Mouse (Mus musculus) embryonic facial prominence, embryonic 14.5 days (tissue): ENCODE measurements at regions not wholly inside any gene's neighbourhood (a gene's known extent, or its start where the extent isn't known, plus 50 kb on each side); places are given as distances from the start of the nearest gene placed in this dataset.

Experiments used
- ATAC-seq: fragments of 200-750 bp; cut with Nextera tagmentation; 2 replicates; pipeline ENCODE4 v1.8.0; 2017; ENCODE audit warnings: low read depth, moderate number of reproducible peaks, moderate TSS enrichment
- DNase-seq: peaks from one replicate; pipeline ENCODE4 v3.0.0-alpha.2; 2015; ENCODE audit warnings: low spot score
- H3K27ac ChIP-seq: fragments of 300-500 bp; sonication (generic); replicated peaks from 2 replicates; pipeline ENCODE4 v1.5.1; 2014; ENCODE audit warnings: low read depth, mild to moderate bottlenecking, low read length, moderate library complexity
- H3K27me3 ChIP-seq: fragments of 300-500 bp; sonication (generic); replicated peaks from 2 replicates; pipeline ENCODE4 v1.6.1; 2014; ENCODE audit warnings: low read length; ENCODE audit not compliant: control insufficient read depth, insufficient read depth
- H3K36me3 ChIP-seq: fragments of 300-500 bp; sonication (generic); 2 replicates; pipeline ENCODE4 v1.6.1; 2014; ENCODE audit warnings: low read length, mixed read lengths; ENCODE audit not compliant: control insufficient read depth, insufficient read depth
- H3K4me1 ChIP-seq: fragments of 300-500 bp; sonication (generic); 2 replicates; pipeline ENCODE4 v1.6.1; 2014; ENCODE audit warnings: antibody characterized with exemption, low read length; ENCODE audit not compliant: control insufficient read depth, insufficient read depth
- H3K4me2 ChIP-seq: fragments of 300-500 bp; sonication (generic); 2 replicates; pipeline ENCODE4 v1.6.1; 2014; ENCODE audit warnings: low read depth, mild to moderate bottlenecking, low read length, moderate library complexity, mixed read lengths
- H3K4me3 ChIP-seq: fragments of 300-500 bp; sonication (generic); 2 replicates; pipeline ENCODE4 v1.5.1; 2014; ENCODE audit warnings: low read depth, mild to moderate bottlenecking, low read length
- H3K9ac ChIP-seq: fragments of 300-500 bp; sonication (generic); 2 replicates; pipeline ENCODE4 v1.6.1; 2014; ENCODE audit warnings: low read depth, mild to moderate bottlenecking, low read length, moderate library complexity, mixed read lengths
- H3K9me3 ChIP-seq: fragments of 300-500 bp; sonication (generic); 2 replicates; pipeline ENCODE4 v1.6.1; 2016; ENCODE audit warnings: low read length; ENCODE audit not compliant: control insufficient read depth
- WGBS: fragments of 180-500 bp; shearing (Covaris S2); extraction: QIAGEN DNeasy Blood & Tissue Kit; methylation state at CpG from one replicate; pipeline ENCODE4 v1.1.7; 2014; 5-methylcytosine and 5-hydroxymethylcytosine counted together

DNA sequence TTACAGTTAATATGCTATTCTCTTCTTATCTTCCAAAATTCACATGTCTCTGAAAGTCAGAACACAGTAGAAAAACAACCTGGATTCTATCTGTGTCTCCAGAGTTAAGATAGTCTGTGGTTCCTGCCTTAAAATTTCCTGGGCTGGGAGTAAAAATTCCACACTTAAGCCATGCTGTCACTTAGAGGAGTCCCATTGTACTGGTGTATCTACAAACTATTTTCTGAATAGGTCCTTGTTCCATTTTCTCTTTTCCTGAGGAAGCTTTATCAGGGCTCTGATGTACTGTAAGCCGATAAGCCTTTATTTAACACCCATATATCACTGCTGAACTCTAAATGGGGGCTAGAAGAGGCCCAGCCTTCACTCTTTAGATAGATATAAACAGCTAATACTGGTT lies 1171.1 kb downstream of the Efnb2 start:
- Histone ChIP-seq H3K36me3 (no peaks in the 10 kb centered on the region), H3K4me2 (no peak overlapping the region), H3K9ac (no peak overlapping the region), H3K27me3 (no peaks in the 10 kb centered on the region), H3K4me1 (no peaks in the 10 kb centered on the region), H3K27ac (no peak overlapping the region), H3K9me3 (no peaks in the 10 kb centered on the region), H3K4me3 (no peak overlapping the region)
- 66% methylated on average over 1 of the region's 1 CpGs for WGBS
- no peak for ATAC-seq
- no peak for DNase-seq

DNA sequence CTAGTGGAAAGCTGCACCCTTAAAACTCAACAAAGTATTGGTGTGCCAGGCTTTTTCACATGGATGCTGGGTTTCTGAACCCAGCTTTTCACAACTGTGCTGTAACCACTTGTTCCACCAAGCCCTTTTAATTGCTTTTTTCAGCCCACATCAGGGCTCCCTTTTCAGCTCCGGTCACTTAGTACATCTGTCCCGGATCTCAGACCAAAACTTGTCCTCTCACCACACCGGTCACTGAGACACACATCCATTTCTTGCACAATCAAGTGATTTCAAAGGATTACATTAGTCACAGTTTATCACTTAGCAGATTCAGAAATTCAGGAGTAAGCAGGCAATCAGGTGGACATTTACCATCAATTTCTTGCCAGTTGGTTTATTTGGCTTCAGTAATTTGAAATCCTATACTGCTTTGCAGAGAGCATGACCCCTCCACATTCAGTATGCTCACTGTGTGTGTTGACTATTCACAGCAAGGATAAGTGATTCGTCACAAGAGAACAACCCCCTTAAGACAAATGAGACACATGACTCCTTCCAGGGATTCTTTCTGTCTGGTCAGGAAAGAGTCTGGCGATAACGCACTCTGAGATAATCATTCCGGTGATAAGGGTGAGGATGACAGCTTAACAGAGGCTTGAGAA lies 1188.8 kb downstream of the Efnb2 start:
- H3K9me3 ChIP-seq = no peaks in the 10 kb centered on the region

DNA sequence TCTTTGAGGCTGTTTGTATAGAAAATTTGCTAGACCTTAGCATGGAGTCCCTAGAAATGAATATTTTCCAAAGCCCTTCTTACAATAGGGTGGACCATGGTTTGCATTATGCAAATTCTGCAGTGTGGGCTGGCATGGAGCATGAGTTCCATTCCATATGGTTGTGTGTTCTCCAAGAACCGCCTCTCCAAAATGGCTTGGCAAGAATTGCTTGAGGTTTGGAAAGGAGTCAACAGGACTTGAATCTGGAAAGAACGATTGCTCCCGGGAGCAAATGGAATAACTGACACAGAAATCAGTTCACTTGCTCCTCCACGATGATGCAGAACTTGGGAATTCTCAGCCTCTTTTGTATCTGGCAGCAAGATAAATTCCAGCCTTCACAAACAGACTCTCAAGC lies 1191.8 kb downstream of the Efnb2 start:
- H3K36me3 ChIP-seq = no peaks in the 10 kb centered on the region
- no peak overlapping the region for H3K4me3 ChIP-seq
- H3K9ac ChIP-seq = no peak overlapping the region
- no peaks in the 10 kb centered on the region for H3K27me3 ChIP-seq
- ATAC-seq (no peak), DNase-seq (peak; percentile 89)
- H3K4me1 ChIP-seq = no peaks in the 10 kb centered on the region
- H3K4me2 ChIP-seq = no peak overlapping the region
- no peaks in the 10 kb centered on the region for H3K9me3 ChIP-seq
- WGBS = 54% methylated on average over 4 of the region's 4 CpGs
- 0 out of 2 replicates have a peak overlapping the region, but pooled peaks have one; percentile 16 for H3K27ac ChIP-seq

More for the DNA sequence above, 1188.8 kb downstream of the Efnb2 start:
- H3K36me3 ChIP-seq = no peaks in the 10 kb centered on the region
- no peaks in the 10 kb centered on the region for H3K4me1 ChIP-seq
- DNase-seq (no peak), ATAC-seq (no peak)
- H3K4me2 ChIP-seq = no peak overlapping the region
- no peaks in the 10 kb centered on the region for H3K27me3 ChIP-seq
- no peak overlapping the region for H3K4me3 ChIP-seq
- H3K9ac ChIP-seq = no peak overlapping the region
- no peak overlapping the region for H3K27ac ChIP-seq
- 43% methylated on average over 7 of the region's 7 CpGs for WGBS

DNA sequence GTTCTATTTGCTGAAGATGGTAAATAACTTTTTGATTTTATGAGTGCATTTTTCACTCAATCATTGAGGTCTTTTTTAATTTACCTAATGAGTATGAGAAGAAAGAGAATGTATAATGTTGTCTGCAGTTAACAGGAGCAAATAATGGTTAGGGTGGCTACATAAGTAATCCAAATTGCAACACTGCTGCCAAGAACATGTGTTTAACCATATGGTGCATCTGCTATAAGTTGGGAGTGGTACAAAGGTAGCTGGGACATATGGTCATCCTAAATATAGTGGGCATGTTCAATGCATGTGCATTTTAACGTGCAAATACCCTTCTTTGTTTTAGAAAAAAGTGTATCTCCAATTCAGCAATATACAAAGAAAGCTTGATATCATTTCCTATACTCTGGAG lies 1198.2 kb downstream of the Efnb2 start:
- H3K9me3 ChIP-seq = no peaks in the 10 kb centered on the region
- no peak for DNase-seq
- ATAC-seq = no peak
- H3K9ac ChIP-seq = no peak overlapping the region
- H3K4me1 ChIP-seq = no peaks in the 10 kb centered on the region
- H3K4me3 ChIP-seq = no peak overlapping the region
- H3K36me3 ChIP-seq = no peaks in the 10 kb centered on the region
- H3K4me2 ChIP-seq = no peak overlapping the region
- H3K27me3 ChIP-seq = no peaks in the 10 kb centered on the region
- H3K27ac ChIP-seq = no peak overlapping the region
- 68% methylated on average over 1 of the region's 1 CpGs for WGBS

DNA sequence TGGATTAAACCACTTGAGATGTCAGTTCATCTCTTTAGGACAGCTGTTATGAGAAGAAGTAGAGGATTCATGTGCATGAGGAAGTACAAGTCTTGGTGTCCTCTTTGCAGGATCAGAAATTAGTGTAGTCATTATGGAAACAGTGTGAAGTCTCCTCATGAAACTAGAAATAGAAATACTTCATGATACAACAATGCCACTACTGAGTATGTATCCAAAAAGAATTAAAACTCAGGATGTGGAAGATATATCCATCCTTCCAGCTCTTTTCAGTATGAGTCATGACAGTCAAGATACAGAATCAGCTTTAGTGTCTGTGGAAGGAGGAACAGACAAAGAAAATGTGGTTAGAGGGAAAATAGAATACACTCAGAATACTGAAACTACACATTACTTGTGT lies 1211.7 kb downstream of the Efnb2 start:
- no peak overlapping the region for H3K4me2 ChIP-seq
- H3K27me3 ChIP-seq = no peaks in the 10 kb centered on the region
- H3K4me3 ChIP-seq = no peak overlapping the region
- H3K4me1 ChIP-seq = peaks cover 4% of the 10 kb centered on the region; the same call in 1 of the 2 replicates
- DNase-seq (no peak), ATAC-seq (no peak)
- no peaks in the 10 kb centered on the region for H3K9me3 ChIP-seq
- H3K36me3 ChIP-seq = no peaks in the 10 kb centered on the region
- no peak overlapping the region for H3K27ac ChIP-seq
- H3K9ac ChIP-seq = no peak overlapping the region

DNA sequence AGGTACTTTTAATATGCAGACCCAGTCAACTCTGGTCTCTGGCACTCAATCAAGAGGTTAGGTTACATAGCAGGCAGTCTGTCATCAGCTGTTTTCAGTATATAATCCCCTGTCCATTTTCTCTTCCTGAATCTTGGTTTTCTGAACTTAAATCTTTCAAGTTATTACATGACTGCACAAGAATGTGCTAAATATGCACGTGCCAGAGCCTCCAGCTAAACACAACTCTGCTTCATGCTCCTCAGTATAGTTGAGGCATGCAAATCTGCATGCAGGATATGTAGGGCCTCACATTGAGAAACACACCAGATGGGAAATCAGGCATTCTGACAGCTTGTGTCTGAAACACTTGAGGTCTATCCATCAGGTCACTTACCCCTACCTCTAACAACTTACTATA lies 1214.0 kb downstream of the Efnb2 start:
- H3K4me1 ChIP-seq = 0 out of 2 replicates have a peak, but pooled peaks cover 4% of the 10 kb centered on the region
- no peak overlapping the region for H3K27ac ChIP-seq
- H3K27me3 ChIP-seq = no peaks in the 10 kb centered on the region
- H3K4me3 ChIP-seq = no peak overlapping the region
- ATAC-seq (peak; percentile 79), DNase-seq (peak; percentile 83)
- no peak overlapping the region for H3K9ac ChIP-seq
- no peaks in the 10 kb centered on the region for H3K9me3 ChIP-seq
- no peak overlapping the region for H3K4me2 ChIP-seq
- no peaks in the 10 kb centered on the region for H3K36me3 ChIP-seq
- 11% methylated on average over 1 of the region's 1 CpGs for WGBS

DNA sequence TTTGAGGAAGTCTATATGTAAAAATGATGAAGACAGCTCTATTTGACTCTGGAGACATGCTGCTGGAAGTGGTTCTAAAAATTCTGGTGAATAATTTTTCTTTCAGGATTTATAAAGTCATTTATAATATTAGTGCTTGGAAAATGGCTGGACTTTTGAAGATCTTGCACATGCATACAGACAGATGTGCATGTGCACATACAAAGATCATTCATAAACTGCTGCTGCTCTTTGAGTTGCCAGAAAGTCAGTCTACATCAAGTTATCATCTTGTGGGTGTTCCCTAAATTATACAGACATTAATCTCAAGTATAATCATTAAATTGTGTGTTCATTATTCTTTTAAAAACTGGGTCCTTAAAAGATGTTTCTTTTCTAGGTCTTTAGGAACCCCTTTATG lies 1220.2 kb downstream of the Efnb2 start:
- no peaks in the 10 kb centered on the region for H3K27me3 ChIP-seq
- ATAC-seq (no peak), DNase-seq (no peak)
- H3K4me3 ChIP-seq = no peak overlapping the region
- H3K36me3 ChIP-seq = no peaks in the 10 kb centered on the region
- H3K9ac ChIP-seq = no peak overlapping the region
- H3K4me2 ChIP-seq = no peak overlapping the region
- no peak overlapping the region for H3K27ac ChIP-seq
- no peaks in the 10 kb centered on the region for H3K4me1 ChIP-seq
- no peaks in the 10 kb centered on the region for H3K9me3 ChIP-seq

DNA sequence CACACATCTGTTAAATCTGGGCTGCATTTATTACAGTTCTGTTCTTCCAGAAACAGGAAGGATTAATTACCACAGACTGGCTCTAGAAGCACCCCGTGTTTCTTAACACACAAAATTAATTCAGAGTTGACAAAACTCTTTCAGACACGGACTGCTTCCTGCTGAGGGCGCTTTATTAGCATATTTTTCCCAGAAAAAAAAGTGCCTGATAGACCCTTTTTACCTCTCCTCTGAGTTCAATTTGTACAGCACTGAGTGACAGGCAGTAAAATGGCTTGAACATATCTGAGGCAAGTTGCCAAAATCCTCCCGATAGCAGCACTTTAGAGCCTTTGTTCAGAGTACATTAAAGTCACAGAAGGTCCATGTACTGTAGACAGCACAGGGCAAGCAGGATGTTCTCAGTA lies 1220.8 kb downstream of the Efnb2 start:
- H3K4me2 ChIP-seq = peak overlapping the region; percentile 36
- WGBS = 1% methylated on average over 4 of the region's 4 CpGs
- H3K9me3 ChIP-seq = no peaks in the 10 kb centered on the region
- H3K9ac ChIP-seq = no peak overlapping the region
- ATAC-seq (peak; percentile 78), DNase-seq (peak; percentile 78)
- no peak overlapping the region for H3K27ac ChIP-seq
- no peaks in the 10 kb centered on the region for H3K4me1 ChIP-seq
- H3K36me3 ChIP-seq = no peaks in the 10 kb centered on the region
- no peaks in the 10 kb centered on the region for H3K27me3 ChIP-seq
- H3K4me3 ChIP-seq = no peak overlapping the region

DNA sequence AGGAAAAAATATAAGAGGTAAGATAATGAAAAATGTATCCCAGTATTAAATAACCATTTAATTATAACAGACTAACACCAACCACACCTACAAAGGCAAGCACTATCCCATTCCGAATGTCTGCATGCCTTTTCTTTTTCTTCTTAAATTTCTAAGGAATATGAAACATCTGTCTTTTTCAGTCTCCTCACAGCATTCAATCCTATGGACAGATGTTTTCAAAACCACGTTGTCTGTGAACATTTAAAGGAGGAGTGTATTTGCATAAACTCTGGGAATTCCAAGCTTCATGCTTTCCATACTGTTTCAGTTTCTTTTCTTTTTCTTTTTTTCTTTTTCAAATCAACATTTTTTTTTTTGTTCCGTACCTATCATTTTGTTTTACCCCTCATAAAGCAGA lies 1221.2 kb downstream of the Efnb2 start:
- no peaks in the 10 kb centered on the region for H3K27me3 ChIP-seq
- no peaks in the 10 kb centered on the region for H3K9me3 ChIP-seq
- no peak overlapping the region for H3K27ac ChIP-seq
- H3K4me2 ChIP-seq = peak overlapping the region; percentile 36
- no peaks in the 10 kb centered on the region for H3K36me3 ChIP-seq
- ATAC-seq = no peak
- no peaks in the 10 kb centered on the region for H3K4me1 ChIP-seq
- DNase-seq = peak; percentile 49
- no peak overlapping the region for H3K4me3 ChIP-seq
- 13% methylated on average over 3 of the region's 3 CpGs for WGBS
- no peak overlapping the region for H3K9ac ChIP-seq
